Mouse (Mus musculus): ENCODE results near the gene Endog. TPM values are rescaled to one million over a fixed set of nuclear protein-coding genes. Genes with fewer than 3 reads are reported as not detected.
"Not testable (repeated sequence)": the region's sequence is repeated elsewhere in the genome, so short reads cannot be mapped to it uniquely, and the experiment has no call there.

The Endog gene
- polyA plus RNA-seq, 1 experiment from 2014 or later: 58.2 TPM

DNA sequence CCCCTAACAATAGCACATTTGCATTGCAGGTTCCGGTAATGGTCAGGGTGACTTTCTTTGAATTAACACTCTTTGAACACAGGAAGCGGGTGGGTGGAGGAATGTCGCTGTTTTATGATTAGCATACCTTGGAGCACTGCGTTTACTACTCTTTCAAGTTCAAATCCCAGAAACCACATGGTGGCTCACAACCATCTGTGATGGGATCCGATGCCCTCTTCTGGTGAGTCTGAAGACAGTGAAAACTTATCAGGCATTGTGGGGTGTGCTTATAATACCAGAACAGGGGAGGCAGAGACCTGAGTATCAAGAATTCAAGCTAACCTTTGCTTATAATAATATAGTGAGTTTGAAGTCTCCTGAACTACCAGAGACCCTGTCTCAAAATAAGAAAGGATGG is 40.1 kb upstream of the Endog start:
- H3K36me3 ChIP-seq (ENCODE audit: insufficient read depth, low read length); H3K9ac ChIP-seq (ENCODE audit: low read depth, low read length); H3K27me3 ChIP-seq (ENCODE audit: insufficient read depth, low read length); H3K4me2 ChIP-seq (ENCODE audit: low read length); H3K27ac ChIP-seq; H3K4me3 ChIP-seq (replicated peaks; ENCODE audit: low read depth, low read length); DNase-seq (ENCODE audit: low spot score); ATAC-seq (replicated peaks; ENCODE audit: low FRiP score, low read depth); H3K9me3 ChIP-seq (replicated peaks; ENCODE audit: low read length): not testable (repeated sequence)
- 44% methylated on average over 5 of the region's 5 CpGs for WGBS
- TF ChIP-seq CTCF (IDR thresholded peaks at IDR 0.05; ENCODE audit: low read depth): peak; percentile 42
- H3K4me1 ChIP-seq (replicated peaks; ENCODE audit: insufficient read depth, low read length): 0 out of 2 replicates have a peak, but pooled peaks cover 12% of the 10 kb centered on the region

DNA sequence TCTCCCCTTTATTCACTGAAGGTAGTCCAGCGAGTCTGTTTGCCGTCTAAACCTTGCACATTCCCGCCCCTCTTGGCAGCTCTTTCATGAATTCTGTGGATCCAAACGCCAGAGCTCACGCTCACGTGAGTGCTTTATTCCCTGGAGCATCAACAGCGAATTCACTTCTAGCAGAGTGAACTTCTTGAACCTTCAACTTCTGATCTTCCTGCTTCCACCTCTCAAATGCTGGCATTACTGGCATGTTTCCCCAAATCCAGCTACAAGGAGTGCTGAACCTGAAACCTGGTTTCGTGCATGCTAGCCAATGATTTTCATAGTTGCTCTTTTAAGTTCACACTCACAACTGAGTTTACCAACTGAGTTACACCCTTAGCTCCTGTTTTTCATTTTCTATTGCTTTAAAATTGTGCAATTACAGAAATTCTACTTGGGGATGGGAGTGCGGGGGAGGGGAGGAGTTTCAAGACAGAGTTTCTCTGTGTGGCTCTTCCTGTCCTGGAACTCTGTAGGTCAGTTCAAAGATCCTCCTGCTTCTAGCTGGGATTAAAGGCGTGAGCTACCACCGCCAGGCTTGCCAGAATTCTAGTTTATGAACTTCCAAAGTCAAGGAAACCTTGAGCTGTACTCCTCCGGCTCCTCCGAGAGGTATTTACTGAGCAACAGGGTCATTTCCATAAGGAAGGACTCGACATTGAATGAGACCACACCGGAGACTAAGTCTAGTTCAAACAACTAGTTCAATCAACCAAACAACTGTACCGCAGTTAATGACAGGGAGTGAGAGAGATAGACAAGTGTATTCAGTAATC is 38.3 kb upstream of the Endog start:
- H3K4me3 ChIP-seq (replicated peaks; ENCODE audit: low read depth, low read length): peak overlapping the region; percentile 92
- ATAC-seq (replicated peaks; ENCODE audit: low FRiP score, low read depth): peak; percentile 55
- DNase-seq (ENCODE audit: low spot score): peak; percentile 69
- peak overlapping the region; percentile 90 for H3K27ac ChIP-seq
- no peaks in the 10 kb centered on the region for H3K9me3 ChIP-seq (replicated peaks; ENCODE audit: low read length)
- no peaks in the 10 kb centered on the region for H3K27me3 ChIP-seq (ENCODE audit: insufficient read depth, low read length)
- 11% methylated on average over 16 of the region's 16 CpGs for WGBS
- peak overlapping the region; percentile 90 for H3K4me2 ChIP-seq (ENCODE audit: low read length)
- H3K36me3 ChIP-seq (ENCODE audit: insufficient read depth, low read length): peaks cover 12% of the 10 kb centered on the region
- H3K4me1 ChIP-seq (replicated peaks; ENCODE audit: insufficient read depth, low read length): 0 out of 2 replicates have a peak, but pooled peaks cover 12% of the 10 kb centered on the region
- H3K9ac ChIP-seq (ENCODE audit: low read depth, low read length): peak overlapping the region; percentile 80
- no peak for TF ChIP-seq CTCF (IDR thresholded peaks at IDR 0.05; ENCODE audit: low read depth)

DNA sequence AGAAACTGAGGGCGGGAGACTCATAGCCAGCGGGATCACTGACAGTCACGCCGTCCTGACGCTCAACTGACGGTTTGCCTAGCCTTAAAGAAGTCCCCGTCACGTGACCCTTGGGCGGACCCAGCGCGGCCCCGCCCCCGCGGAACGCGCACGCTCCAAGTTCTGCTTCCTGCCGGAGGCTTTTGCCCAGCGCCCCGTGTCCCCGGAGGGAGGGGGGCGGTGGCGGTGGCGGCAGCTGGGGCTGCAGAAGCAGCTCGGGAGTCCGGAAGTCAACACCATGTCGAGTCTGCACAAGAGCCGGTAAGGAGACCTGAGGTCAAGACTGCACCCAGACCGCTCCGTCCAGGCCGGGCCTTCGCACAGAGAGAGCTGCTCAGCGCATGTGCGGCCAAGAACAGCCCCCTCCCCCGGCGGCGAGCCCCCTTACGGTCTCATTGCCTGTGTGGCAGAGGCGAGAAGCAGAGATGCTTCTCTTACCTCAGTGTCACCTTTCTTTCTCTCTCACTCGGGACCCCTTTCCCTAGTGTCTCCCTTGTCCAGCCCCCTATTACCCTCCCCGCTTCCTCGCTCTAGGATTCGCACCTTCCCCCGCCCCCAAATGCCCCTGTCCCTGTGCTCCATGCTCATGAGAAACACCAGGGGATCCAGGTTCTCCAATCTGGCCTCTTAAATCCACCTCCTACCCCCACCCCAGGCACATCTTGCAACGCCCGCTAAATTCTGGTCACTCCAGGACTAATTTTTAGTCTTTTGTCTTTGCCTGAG is 37.5 kb upstream of the Endog start, which contains the start of gene Tbc1d13:
Tbc1d13 (plus strand) TSS at position 134 of the 765 bp plus-strand sequence.
- WGBS: under 1% methylated on average over 42 of the region's 46 CpGs
- DNase-seq (ENCODE audit: low spot score) (peak; percentile 97), ATAC-seq (replicated peaks; ENCODE audit: low FRiP score, low read depth) (peak; percentile 90)
- peak within 1 kb of the TSS; percentile 90 for H3K4me2 ChIP-seq (ENCODE audit: low read length)
- peaks cover 12% of the 10 kb centered on the region for H3K36me3 ChIP-seq (ENCODE audit: insufficient read depth, low read length)
- H3K9ac ChIP-seq (ENCODE audit: low read depth, low read length): peak within 1 kb of the TSS; percentile 80
- peak; percentile 12 for TF ChIP-seq CTCF (IDR thresholded peaks at IDR 0.05; ENCODE audit: low read depth)
- H3K27ac ChIP-seq: peak within 1 kb of the TSS; percentile 90
- H3K4me3 ChIP-seq (replicated peaks; ENCODE audit: low read depth, low read length): peak within 1 kb of the TSS; percentile 92
- no peaks in the 10 kb centered on the region for H3K27me3 ChIP-seq (ENCODE audit: insufficient read depth, low read length)
- 0 out of 2 replicates have a peak, but pooled peaks cover 12% of the 10 kb centered on the region for H3K4me1 ChIP-seq (replicated peaks; ENCODE audit: insufficient read depth, low read length)
- no peaks in the 10 kb centered on the region for H3K9me3 ChIP-seq (replicated peaks; ENCODE audit: low read length)

DNA sequence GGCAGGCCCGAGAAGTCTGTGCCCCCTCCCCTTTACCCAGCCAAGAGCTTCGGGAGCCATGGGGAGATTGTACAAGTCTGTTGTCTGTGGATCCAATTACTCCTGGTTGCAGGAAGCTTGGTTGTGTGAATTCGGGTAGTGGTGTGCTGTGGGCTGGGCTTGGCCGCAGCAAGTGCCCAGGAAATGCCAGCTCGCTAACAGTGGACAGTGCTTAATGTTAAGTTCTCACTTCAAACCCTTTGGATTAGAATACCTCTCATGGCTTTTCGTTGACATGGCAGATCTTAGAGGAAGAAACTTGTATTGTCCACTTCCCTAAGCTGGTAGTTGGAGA is 36.9 kb upstream of the Endog start:
- peak overlapping the region; percentile 80 for H3K9ac ChIP-seq (ENCODE audit: low read depth, low read length)
- no peak for TF ChIP-seq CTCF (IDR thresholded peaks at IDR 0.05; ENCODE audit: low read depth)
- WGBS: 11% methylated on average over 6 of the region's 6 CpGs
- H3K4me3 ChIP-seq (replicated peaks; ENCODE audit: low read depth, low read length): peak overlapping the region; percentile 92
- 0 out of 2 replicates have a peak, but pooled peaks cover 12% of the 10 kb centered on the region for H3K4me1 ChIP-seq (replicated peaks; ENCODE audit: insufficient read depth, low read length)
- peak overlapping the region; percentile 90 for H3K27ac ChIP-seq
- ATAC-seq (replicated peaks; ENCODE audit: low FRiP score, low read depth) (no peak; the same call in 1 of the 2 replicates), DNase-seq (ENCODE audit: low spot score) (peak; percentile 10)
- H3K27me3 ChIP-seq (ENCODE audit: insufficient read depth, low read length): no peaks in the 10 kb centered on the region
- H3K9me3 ChIP-seq (replicated peaks; ENCODE audit: low read length): no peaks in the 10 kb centered on the region
- peak overlapping the region; percentile 90 for H3K4me2 ChIP-seq (ENCODE audit: low read length)
- peaks cover 15% of the 10 kb centered on the region for H3K36me3 ChIP-seq (ENCODE audit: insufficient read depth, low read length)

DNA sequence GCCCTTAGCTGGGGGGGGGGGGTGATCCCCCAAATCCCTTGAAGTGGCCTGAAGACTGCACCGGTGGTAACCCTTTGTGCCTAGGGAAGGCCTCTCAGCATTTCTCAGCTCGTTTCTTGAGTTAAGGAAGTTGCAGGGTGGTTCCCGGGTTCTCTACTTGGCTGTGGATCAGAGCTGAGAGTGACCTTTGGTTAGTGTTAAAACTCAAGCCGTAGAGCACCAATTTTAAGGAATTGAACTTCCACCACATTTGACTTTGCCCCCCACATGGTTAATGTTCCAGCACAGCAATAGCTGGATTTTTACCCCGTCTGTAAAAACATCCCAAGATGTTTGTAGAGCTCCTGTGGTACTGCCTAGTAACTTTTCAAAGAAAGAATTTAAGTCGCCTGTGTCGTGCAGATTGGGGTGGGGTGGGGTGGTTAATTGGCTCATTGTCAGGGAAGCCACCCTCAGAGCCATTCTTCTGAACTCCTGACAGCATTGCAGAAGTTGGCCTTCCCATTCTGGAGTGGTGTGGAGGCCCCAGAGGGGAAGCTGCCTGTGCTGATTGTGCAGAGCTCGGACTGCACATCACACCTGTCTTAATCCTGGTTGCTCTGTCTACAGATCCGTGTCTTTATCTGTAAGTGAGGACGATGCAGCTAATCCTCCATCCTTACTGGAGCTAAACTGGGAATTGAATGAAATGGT is 36.2 kb upstream of the Endog start:
- peak; percentile 11 for DNase-seq (ENCODE audit: low spot score)
- no peak for TF ChIP-seq CTCF (IDR thresholded peaks at IDR 0.05; ENCODE audit: low read depth)

DNA sequence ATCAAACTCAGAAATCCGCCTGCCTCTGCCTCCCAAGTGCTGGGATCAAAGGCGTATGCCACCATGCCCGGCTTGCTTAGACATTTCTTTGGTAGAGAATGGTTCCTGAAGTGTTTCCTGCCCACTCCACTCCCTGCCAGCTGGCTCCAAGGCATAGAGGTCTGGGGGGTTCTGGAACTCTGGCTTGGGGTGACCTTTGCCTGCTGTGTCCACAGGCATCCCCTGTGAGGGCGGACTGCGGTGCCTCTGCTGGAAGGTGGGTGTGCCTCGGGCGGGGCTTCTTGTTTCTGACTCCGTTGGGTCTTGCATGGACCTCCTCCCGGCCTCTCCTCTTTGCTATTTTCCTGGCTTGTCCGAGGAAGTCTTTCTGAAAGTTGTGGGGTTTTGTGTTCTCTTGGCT is 34.8 kb upstream of the Endog start:
- 88% methylated on average over 10 of the region's 10 CpGs for WGBS
- peaks cover 30% of the 10 kb centered on the region for H3K36me3 ChIP-seq (ENCODE audit: insufficient read depth, low read length)
- H3K4me2 ChIP-seq (ENCODE audit: low read length): no peak overlapping the region
- no peak overlapping the region for H3K9ac ChIP-seq (ENCODE audit: low read depth, low read length)
- no peak overlapping the region for H3K27ac ChIP-seq
- no peaks in the 10 kb centered on the region for H3K9me3 ChIP-seq (replicated peaks; ENCODE audit: low read length)
- ATAC-seq (replicated peaks; ENCODE audit: low FRiP score, low read depth) (no peak), DNase-seq (ENCODE audit: low spot score) (no peak)
- no peak overlapping the region for H3K4me3 ChIP-seq (replicated peaks; ENCODE audit: low read depth, low read length)
- 0 out of 2 replicates have a peak, but pooled peaks cover 12% of the 10 kb centered on the region for H3K4me1 ChIP-seq (replicated peaks; ENCODE audit: insufficient read depth, low read length)
- no peak for TF ChIP-seq CTCF (IDR thresholded peaks at IDR 0.05; ENCODE audit: low read depth)
- H3K27me3 ChIP-seq (ENCODE audit: insufficient read depth, low read length): no peaks in the 10 kb centered on the region

More for the DNA sequence above, 36.2 kb upstream of the Endog start:
- Histone ChIP-seq H3K4me1 (replicated peaks; ENCODE audit: insufficient read depth, low read length) (0 out of 2 replicates have a peak, but pooled peaks cover 12% of the 10 kb centered on the region), H3K36me3 (ENCODE audit: insufficient read depth, low read length) (peaks cover 17% of the 10 kb centered on the region), H3K4me2 (ENCODE audit: low read length) (peak overlapping the region; percentile 90), H3K27ac (peak overlapping the region; percentile 90), H3K27me3 (ENCODE audit: insufficient read depth, low read length) (no peaks in the 10 kb centered on the region), H3K4me3 (replicated peaks; ENCODE audit: low read depth, low read length) (peak overlapping the region; percentile 92), H3K9ac (ENCODE audit: low read depth, low read length) (peak overlapping the region; percentile 80), H3K9me3 (replicated peaks; ENCODE audit: low read length) (no peaks in the 10 kb centered on the region)
- 54% methylated on average over 10 of the region's 10 CpGs for WGBS
- ATAC-seq (replicated peaks; ENCODE audit: low FRiP score, low read depth): no peak

DNA sequence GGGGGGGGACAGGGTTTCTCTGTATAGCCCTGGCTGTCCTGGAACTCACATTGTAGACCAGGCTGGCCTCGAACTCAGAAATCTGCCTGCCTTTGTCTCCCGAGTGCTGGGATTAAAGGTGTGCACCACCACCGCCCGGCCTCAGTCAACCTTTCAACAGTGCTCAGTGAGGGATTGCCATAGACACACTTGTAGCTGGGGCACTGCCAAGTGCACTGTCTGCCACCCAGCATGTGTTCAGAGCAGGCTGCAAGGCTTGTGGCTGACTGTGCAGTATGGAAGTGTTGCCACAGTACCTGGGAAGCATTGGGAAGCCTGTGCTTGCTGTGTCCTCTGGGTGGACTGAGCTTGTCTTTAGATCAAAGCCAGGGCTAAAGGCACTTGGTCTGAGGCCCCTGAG is 31.3 kb upstream of the Endog start:
- H3K27me3 ChIP-seq (ENCODE audit: insufficient read depth, low read length); H3K4me2 ChIP-seq (ENCODE audit: low read length); H3K9ac ChIP-seq (ENCODE audit: low read depth, low read length); H3K9me3 ChIP-seq (replicated peaks; ENCODE audit: low read length); H3K4me1 ChIP-seq (replicated peaks; ENCODE audit: insufficient read depth, low read length); H3K27ac ChIP-seq; ATAC-seq (replicated peaks; ENCODE audit: low FRiP score, low read depth); DNase-seq (ENCODE audit: low spot score); H3K4me3 ChIP-seq (replicated peaks; ENCODE audit: low read depth, low read length): not testable (repeated sequence)
- H3K36me3 ChIP-seq (ENCODE audit: insufficient read depth, low read length): peaks cover 62% of the 10 kb centered on the region
- WGBS: 98% methylated on average over 4 of the region's 4 CpGs

Data from kidney, postnatal 0 days (tissue).